Mouse (Mus musculus) layer of hippocampus, adult 11-12 months (tissue): ENCODE data around the gene Ell.

Experiments used
- DNase-seq: peaks from one replicate; pipeline ENCODE4 v3.0.0; 2022; ENCODE audit warnings: low spot score

The Ell gene

DNA sequence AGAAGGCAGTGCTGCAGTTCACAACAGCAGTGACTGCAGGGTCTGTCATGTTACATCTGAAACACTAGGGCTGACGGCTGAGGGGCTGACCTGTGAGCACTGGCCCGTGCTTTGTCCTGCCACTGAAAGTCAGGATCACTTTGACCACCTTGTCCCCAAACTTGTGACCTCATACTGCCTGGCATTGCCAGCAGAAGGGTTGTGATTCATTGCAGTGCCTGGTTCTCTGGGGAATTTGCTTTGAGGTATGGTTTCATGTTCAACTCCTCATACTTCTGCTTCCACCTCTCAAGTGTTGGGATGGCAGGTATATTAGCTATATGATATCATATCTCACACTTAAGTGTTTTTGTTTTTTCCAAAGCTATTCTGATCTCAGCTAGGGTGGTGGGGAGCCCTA is 3.6 kb upstream of the Ell start:
- DNase-seq: no peak

DNA sequence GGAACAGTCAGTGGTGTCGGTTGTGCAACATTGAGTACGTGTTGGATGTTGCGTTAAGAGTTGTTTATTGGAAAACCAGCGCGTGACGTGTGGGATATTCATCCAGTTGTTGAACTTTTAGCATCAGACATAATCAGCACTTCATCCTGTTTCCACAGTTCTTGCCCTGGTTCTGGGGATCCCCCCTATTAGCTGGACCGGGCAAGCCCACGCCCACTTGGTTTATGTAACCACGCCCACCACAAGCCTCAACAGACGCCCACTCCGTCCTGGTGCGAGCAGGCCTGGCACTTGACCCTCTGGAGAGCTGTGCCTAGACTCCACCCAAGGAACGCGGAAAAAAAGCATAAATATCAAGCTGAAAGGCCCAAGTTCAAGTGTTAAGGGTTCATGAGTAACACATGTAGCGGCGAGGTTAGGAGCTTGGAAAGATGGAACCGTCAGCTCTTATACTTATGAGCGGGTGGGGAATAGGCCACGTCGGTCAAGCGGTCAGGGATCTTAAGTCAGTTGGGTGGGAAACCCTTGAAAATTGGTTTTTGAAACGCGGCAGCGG is 1.2 kb upstream of the Ell start:
- DNase-seq: peak; percentile 64

DNA sequence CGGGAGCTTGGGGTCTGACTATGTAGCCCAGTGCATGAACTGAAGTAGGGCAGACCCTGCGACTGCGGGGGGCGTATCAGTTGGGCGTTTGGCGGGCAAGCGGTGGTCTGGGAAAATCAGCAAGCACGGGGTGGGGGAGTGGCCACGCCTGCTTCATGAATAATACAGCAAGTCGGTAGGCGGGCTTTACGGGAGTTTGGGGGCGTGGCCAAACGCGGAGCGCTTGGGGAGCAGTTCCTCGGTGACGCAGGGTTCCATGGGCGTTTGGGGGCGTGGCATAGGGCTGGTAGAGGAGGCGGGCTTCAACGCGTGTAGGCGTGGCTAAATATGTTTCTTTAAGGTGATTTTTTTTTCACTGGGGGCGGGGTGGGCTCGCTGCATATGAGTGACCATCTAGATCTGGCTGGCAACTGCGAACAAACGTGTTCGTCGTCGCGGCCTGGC is 602 bp upstream of the Ell start:
- DNase-seq: peak; percentile 100

DNA sequence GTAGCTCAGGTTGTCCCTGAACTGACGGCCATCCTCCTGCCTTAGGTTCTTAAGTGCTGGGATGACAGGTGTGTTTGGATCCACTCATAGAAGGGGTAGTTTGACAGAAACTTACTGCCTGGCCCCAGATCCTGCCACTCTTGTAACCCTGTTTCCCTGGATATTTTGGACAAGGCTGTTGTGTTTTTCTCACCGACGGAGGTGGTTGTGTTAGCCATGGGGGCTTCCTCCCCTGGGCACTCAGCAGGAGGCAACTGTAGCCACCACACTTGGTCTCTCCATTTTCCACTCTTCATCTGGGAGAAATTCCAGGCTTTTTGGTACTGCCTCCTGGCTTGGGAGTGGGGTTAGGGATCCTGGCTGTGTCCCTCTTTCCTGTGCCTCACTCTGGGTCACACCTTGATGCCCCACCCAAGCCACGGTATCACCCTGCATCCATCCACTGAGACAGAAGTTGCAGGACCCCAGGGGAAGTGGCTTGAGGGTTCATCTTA is 803 bp downstream of the Ell start:
- no peak for DNase-seq

DNA sequence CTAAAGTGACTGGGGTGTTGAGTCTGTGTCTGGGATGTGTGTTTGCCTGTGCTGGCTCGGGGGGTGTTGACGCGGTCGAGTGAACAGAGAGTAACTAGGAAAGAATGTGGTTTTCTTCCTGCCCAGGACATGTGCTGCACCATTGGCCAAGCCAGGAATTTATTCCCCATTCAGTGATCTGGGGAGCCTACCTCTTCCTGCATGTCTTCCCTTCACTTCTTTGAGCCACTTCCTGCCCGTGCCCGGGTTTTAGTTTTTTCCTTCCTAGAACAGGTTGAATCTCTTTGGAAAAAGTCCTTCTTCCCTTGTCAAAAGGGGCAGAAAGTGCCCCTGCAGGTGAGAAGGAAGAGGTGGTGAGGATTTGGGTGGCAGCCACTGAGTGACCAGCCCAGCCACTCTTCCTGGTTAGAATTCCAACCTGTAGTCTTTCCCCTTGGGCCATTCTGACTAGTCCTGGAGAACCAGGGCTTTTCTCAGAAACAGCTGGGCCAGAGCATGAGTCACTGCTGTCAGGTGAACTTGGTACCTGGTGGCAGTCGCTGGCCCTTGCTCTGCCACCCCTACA is 1.3 kb downstream of the Ell start:
- DNase-seq: no peak

DNA sequence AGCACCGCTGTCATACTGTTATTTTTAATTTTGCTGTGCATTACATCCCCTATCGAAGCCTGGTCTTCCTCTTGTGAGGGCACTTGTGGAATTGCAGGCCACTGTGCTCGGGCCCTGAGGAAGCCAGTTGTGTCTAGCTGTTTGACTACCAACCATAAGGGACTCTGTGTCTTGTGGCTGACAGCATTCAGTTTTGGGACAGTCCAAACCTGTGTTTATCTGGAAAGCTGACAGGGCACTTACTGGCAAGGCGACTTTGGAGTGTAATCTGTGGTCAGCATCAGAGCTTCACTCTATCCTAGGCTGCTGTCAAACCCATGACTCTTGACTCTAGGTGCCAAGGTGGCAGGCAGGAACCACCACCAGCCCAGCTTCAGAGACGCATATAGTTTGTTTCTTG is 1.8 kb downstream of the Ell start:
- DNase-seq: no peak

DNA sequence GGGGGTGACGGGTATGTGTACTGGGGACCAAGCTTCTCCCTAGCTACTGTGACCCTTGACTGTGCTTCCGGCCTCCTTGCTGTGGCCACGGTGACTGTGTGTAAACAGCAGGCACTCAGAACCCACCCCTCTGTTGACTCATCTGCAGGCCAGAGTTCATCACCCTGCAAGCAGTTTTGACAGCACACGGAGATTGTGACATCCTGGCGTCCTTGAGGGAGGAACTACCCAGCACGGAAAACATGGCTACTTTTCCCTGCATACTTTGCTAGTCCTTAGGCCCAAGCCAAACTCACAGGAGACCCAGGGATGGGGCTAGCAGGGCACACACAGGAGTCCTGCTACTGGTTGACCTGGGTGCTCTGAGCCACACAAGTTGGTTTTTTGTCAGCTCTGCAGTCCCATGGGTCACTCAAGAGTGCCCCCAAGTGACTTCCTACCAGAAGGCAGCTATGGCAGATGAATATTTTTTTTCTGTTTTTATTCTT is 5.0 kb downstream of the Ell start:
- no peak for DNase-seq

DNA sequence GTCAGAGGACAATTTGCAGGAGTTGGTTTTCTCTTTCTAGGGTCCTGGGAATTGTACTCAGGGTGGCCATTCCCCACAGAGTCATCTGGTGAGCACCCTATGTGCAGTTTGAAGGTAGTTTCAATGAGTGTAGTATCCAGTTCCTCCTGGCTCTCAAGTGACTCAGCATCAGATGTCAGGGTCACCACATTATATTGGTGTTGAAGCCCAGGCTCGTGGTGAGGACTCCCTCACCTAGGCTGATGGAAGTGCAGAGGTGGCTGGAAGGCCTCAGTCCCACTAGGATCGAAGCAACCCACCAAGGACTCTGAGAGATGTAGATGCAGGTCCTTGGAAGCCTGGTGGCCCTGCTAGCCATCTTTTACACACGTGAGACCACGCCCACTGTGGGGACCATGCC is 7.2 kb downstream of the Ell start:
- DNase-seq: no peak

DNA sequence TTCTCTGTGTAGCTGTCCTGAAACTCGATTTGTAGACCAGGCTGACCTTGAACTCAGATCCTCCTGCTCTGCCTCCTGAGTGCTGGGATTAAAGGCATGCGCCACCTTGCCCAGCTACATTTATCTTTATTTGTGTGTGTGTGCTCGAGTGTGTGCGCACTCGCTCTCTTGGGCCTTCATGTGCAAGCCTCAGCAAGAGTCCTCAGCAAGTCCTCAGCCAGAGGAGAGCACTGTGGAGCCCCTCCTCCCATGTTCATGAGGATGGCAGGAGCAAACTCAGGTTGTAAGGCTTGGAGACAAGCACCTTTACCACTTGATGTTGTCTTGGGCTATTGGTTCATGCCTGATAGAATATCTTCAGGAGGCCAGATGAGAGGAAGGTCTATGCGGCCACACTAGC is 8.5 kb downstream of the Ell start:
- DNase-seq: no peak

DNA sequence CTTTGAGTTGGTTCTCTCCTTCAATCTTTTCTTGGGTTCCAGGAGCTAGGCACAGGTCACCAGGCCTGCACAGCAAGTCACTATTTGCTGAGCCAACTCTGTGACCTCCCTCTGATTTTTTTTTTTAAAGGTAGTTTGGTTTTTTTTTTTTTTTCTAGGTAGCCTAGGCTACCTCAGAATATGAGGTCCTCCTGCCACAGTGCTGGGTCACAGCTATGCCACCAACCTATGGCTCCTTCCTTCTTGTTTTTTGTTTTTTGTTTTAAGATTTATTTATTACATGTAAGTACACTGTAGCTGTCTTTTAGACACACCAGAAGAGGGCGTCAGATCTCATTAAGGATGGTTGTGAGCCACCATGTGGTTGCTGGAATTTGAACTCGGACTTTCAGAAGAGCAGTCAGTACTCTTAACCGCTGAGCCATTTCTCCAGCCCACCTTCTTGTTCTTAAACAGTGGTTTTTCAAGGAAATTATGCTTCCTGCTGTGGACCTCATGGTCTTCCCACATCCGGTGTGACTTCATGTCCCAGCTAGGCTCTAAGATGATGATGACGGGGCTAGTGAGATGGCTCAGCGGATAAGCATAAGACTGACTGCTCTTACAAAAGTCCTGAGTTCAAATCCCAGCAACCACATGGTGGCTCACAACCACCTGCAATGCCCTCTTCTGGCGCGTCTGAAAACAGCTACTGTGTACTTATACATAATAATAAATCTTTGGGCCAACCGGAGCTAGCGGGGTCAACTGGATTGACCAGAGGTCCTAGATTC is 10.3 kb downstream of the Ell start:
- no peak for DNase-seq

DNA sequence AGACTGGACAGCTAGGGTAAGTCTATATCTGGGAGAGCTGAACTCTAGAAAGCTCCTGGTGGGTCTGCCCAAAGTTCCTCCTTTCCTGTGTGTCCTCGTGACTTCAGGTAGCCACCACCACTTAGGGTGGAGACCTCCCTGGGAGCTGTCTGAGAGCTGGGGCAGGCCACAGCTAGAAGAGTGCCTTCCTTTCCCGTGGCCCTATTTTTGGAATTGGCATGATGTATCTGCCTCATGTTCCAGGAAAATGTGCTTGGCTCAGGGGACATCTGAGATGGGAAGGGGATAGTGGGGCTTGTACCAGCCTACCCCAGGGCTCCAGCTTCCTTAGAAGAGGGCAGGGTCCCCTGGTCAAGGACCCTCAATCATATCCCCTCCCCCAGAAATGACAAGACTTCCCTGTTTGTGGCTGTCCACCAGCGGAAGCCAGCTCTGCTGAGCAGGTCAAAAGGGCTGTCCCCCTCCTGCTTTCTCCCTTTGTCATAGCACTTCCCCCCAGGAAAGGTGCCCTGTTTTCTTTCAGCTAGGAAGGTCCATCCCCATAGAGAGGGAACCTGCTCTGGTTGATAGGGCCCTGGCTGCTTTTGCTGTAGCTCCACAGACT is 12.4 kb downstream of the Ell start:
- no peak for DNase-seq

DNA sequence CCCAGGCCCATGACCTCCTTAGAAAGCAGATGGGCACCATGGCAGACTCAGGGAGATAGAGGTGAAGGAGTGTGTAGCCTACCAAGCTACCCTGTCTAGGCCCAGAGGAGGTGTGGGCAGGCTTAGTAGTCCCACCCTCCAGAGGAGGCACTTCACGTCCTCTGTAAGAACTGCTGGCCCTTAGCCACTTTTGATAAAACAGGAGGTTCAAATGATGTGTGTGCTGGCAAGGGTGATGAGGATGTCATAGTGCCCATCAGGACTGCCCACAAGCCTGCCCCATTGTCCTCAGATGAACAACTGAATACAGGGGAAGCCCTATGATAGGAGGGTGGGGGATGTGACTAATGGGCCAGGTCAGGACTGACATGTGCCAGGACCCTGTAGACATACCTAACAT is 13.6 kb downstream of the Ell start:
- no peak for DNase-seq

DNA sequence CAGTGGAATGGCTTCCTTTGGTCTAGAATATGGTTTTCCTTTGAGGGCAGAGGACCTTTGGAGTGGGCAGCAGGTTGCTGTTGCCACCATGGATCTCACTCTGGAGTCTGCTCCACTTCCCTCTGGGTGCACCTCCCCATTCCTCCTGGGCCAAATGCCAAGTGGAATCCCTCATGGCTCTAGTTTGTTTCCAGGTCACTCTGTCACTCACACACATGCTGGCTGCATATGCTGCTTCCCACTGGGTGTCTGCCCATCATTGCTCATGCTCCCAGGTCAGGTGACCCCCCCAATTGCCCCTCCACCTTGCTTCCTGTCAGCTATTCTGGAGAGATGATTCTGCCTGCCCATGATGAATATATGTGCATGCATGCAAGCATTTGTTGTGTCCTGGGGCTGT is 14.5 kb downstream of the Ell start:
- no peak for DNase-seq

DNA sequence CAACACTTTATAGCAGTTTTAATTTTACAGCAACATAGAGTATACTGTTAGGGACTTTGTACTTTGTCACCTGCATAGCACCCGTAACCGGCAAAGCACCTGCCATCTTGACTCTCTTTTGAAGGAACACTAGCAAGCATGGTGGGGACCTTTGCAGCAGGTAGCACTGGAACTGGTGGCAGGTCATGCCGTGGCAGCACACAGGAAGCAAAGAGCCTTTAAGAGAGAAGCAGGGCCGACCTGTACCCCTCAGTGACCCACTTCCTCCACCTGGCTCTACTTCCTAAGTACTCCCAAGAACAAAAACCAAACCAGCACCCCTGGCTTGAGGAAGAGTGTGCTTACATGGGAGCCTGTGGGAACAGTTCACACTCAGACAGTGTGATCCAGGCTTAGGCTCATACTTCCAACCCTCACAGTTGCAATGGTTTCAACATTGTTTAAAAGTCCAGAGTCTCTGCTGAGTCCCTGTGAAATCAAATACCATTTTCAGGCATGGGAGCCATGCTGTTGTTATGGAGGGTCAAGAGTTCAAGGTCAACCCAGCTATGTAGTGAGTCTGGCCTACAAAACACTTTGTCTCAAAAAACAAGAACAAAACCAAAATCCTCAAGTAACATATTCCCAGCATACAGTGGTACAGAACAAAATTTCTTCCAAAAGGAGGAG is 16.0 kb downstream of the Ell start:
- no peak for DNase-seq

DNA sequence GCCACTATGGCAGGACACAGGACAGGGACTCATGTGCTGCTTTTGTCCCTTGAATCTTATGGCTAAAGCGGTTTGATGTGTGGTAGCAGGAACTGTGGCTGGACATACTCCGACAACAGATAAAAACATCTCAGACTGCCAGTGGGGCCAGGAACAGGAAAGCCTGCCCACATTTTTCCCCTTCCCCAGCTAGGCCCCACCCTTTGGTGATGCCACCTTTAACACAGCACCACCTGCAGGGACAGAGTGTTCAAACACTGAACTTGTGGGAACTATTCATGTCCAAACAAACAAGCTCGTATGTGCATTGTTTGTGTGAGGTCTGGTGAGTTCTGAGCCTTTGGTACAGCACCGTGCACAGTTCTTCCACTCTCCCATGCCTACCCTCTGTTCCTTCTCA is 19.1 kb downstream of the Ell start:
- DNase-seq: no peak

DNA sequence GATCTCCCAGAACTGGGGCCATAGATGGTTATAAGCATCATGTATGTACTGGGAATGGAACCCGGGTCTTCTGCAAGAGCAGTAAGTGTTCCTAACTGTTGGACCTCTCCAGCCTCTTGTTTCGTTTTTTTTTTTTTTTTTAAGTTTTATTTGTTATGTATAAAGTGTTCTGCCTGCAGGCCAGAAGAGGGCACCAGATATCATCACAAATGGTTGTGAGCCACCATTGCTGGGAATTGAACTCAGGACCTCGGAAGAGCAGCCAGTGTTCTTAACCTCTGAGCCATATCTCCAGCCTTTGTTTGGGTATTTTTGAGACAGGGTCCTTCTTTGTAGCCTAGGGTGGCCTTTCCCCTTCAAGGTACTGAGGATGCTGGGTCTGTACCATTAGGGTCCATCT is 19.7 kb downstream of the Ell start:
- no peak for DNase-seq

DNA sequence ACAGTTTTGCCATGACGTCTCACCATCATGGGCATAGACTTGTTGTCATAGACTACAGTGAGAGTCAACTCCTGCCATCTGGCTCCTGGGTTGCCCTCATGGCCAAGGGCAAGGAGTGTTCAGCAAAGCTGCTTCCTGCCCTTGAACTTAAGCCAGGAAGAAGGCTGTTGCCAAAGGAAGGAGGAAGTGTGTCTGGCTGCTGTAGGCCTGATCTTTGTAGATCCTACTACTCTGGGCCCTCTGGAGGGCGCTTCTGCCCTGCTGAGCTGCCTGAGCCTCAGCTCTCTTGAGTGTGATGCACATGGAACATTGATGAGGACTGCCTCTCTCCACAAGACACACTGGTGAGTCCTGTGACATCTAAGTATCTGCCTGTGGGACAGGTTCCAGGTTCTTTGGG is 20.8 kb downstream of the Ell start:
- peak; percentile 72 for DNase-seq

DNA sequence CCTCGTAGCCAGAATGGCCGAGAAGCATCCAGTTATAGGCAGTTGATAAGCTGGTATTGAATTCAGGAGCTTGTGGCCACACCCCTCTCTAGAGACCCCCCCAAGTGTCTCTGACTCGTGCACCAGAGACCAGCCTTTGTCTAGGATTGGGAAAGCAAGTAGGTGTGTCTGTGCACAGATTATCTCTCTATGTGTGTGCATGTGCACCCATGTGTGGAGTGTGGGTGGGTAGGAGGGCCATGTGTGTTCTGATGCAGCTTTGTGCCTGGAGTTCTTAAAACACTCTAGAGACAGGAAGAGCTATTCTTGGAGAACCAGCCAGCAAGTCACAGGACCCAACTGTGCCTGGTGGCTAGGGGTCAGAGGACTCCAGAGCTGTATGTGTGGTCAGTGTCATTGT is 21.3 kb downstream of the Ell start:
- DNase-seq: no peak

DNA sequence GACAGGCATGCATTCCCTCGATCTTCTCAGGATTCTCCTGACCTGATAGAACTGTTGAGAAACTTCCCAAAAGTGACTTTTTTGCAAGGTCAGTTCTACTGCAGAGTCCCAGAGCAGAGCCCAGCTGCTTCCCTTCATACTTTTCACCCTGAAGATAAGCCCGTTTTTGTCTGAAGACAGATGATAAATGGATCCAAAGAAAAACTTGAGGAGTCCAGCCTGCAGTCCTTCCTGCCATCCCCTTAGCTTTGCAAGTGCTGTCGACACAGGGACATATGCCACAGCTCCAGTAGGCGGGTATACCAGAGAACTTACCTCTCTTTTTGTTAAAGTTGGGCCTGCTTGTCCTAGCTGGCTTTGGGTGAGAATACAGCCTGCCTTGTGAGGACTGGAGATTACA is 22.1 kb downstream of the Ell start:
- no peak for DNase-seq

DNA sequence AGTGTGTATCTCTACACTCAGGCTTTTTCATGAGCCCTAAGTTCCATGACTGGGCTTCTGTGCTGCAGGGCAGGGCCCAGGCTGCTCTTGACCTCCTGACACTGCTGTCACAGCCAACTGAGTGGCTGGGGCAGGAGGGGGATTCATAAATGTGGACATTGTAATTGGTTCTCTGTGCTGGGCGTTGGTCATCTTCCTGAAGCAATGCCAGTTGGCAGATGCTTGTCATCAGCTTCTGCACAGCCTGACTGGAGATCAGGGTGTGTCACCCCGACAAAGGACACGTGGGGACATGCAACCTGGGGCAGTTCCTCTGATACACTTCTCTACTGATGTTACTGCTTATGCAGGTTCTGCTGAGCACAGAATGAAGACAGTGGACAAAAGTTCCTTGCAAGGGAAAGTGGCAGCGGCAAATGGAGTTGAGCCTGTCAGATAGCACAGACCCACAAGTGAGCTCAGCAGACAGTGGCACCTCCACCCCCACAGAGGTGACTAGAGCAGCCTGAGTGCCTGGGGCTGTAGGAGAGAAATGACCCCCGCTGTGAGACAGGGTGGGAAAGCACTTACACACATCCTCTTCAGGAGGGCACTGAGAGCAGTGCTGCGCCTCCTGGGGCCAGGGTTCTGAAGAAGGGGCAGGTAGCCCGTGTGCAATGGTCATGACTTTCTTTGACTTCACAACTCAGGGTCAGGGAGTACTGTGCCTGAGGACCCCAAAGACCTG is 22.7 kb downstream of the Ell start:
- DNase-seq: peak; percentile 67

DNA sequence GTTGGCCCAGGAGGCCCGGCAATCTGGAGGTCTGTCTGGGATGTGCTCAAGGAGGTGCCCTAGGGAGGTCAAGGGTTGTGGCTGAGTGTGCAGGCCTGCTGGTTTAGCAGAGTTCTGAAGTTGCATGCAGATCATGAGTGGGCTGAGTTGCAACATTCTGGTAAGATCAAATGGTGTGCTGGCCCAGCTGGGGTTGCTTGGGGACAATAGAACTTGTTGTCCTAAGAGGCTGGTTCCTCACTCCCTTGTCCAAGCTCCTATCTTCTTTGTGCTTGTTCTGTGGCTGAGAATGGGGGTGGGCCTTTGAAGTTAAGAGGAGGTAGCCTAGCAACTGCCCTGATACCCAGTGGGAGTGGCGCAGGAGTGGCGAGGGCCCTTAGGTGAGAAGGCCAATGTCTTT is 23.5 kb downstream of the Ell start:
- no peak for DNase-seq
